Mouse (Mus musculus): Measurements from ENCODE around the gene Ankrd11. TPM values are rescaled to one million over a fixed set of nuclear protein-coding genes. Genes with fewer than 3 reads are reported as not detected.

Ankrd11 gene
- polyA plus RNA-seq, 1 experiment from 2014 or later: 21.2 TPM

DNA sequence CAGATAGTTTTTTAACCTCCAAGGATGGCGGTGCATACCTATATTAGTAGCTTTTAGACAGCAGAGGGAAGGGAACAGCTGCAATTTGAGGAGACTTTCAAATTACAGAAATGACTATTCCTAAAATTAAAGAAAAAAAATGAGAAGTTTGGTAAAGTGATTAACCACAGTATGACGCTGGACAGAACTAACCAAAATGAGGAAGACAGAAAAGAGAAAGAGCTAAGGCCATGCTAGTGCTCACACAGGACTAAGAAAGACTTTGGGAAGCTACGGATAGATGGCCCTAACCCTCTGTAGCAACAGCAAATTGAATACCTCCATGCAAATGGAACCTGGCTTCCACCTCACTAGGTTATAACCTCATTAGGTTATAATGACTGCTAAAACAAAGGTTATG lies 119.1 kb downstream of the Ankrd11 start:
- Histone ChIP-seq H3K4me2 (ENCODE audit: low read depth, low read length) (0 out of 2 replicates have a peak overlapping the region, but pooled peaks have one; percentile 9), H3K4me1 (ENCODE audit: insufficient read depth) (peaks cover 38% of the 10 kb centered on the region), H3K9ac (replicated peaks) (no peak overlapping the region), H3K4me3 (ENCODE audit: low read depth, low read length) (no peak overlapping the region), H3K27me3 (ENCODE audit: insufficient read depth, low read length) (no peaks in the 10 kb centered on the region), H3K27ac (ENCODE audit: low read depth) (peak overlapping the region; percentile 68), H3K36me3 (replicated peaks; ENCODE audit: insufficient read depth, low read length) (no peaks in the 10 kb centered on the region; the same call in 1 of the 2 replicates), H3K9me3 (ENCODE audit: low read length) (no peaks in the 10 kb centered on the region)
- WGBS (ENCODE audit: insufficient replicate concordance): 62% methylated on average over 3 of the region's 3 CpGs
- DNase-seq (no peak), ATAC-seq (no peak)
- TF ChIP-seq CTCF (IDR thresholded peaks at IDR 0.05; ENCODE audit: low read depth): no peak
- TF ChIP-seq EP300 (IDR thresholded peaks at IDR 0.05; ENCODE audit: low read depth): no peak

DNA sequence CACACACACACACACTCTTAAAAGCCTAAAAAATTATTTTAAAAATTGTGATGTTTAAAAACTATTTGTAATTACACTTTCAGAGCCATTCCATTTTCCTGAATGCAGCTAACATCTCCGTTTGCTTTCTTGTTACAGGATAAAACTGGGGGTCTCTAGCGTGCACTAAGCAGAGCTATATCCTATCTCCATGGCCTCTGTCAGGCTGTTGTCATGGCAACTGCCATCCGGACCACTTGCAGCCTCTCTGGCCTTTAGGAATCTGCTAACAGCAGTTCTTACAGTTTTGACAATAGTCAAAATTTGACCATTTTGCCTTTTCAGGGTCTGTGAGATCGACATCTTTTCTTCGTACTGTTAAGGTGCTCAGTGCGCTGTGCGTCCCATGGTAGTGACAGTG lies 121.2 kb downstream of the Ankrd11 start:
- Histone ChIP-seq H3K9ac (replicated peaks) (no peak overlapping the region), H3K27ac (ENCODE audit: low read depth) (no peak overlapping the region), H3K27me3 (ENCODE audit: insufficient read depth, low read length) (no peaks in the 10 kb centered on the region), H3K4me3 (ENCODE audit: low read depth, low read length) (no peak overlapping the region), H3K9me3 (ENCODE audit: low read length) (no peaks in the 10 kb centered on the region), H3K4me2 (ENCODE audit: low read depth, low read length) (no peak overlapping the region), H3K36me3 (replicated peaks; ENCODE audit: insufficient read depth, low read length) (peaks cover 1% of the 10 kb centered on the region), H3K4me1 (ENCODE audit: insufficient read depth) (peaks cover 39% of the 10 kb centered on the region)
- no peak for TF ChIP-seq CTCF (IDR thresholded peaks at IDR 0.05; ENCODE audit: low read depth)
- no peak for TF ChIP-seq EP300 (IDR thresholded peaks at IDR 0.05; ENCODE audit: low read depth)
- DNase-seq: no peak
- ATAC-seq: no peak
- 82% methylated on average over 7 of the region's 7 CpGs for WGBS (ENCODE audit: insufficient replicate concordance)

DNA sequence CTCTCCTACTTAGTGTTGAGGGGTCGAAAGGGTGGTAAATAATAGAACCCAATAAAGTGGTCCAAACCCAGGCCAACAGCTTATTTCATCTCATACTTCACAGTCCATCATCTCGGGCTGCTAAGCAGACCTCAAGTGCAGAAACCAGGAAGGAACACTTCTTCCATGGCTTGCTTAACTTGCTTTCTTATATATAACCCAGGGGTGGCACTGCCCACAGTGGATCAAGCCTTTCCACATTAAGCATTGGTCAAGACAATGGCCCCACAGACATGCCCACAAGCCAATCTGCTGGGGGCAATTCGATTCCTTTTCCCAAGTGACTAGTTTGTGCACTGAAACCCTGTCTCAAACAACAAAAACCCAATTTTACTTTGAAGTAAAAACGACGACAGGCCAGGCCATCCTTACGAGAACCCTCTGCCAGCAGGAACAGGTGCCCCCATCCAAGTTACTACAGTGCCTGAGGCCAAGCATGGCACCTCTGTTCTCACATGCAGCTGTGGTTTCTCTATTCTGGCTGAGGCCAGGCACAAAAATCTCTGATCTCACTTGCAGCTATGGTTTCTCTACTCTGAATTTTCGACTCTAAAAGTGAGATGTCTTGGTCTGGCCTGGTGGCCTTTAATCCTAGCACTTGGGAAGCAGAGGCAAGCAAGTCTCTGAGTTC lies 123.5 kb downstream of the Ankrd11 start:
- ATAC-seq (no peak), DNase-seq (no peak)
- WGBS (ENCODE audit: insufficient replicate concordance): 67% methylated on average over 7 of the region's 7 CpGs
- H3K4me1 ChIP-seq (ENCODE audit: insufficient read depth): peaks cover 24% of the 10 kb centered on the region
- H3K4me3 ChIP-seq (ENCODE audit: low read depth, low read length): no peak overlapping the region
- H3K27ac ChIP-seq (ENCODE audit: low read depth): no peak overlapping the region
- H3K36me3 ChIP-seq (replicated peaks; ENCODE audit: insufficient read depth, low read length): peaks cover 22% of the 10 kb centered on the region
- H3K9ac ChIP-seq (replicated peaks): no peak overlapping the region
- TF ChIP-seq CTCF (IDR thresholded peaks at IDR 0.05; ENCODE audit: low read depth) (no peak), EP300 (IDR thresholded peaks at IDR 0.05; ENCODE audit: low read depth) (no peak)
- H3K9me3 ChIP-seq (ENCODE audit: low read length): no peaks in the 10 kb centered on the region
- H3K4me2 ChIP-seq (ENCODE audit: low read depth, low read length): no peak overlapping the region
- no peaks in the 10 kb centered on the region for H3K27me3 ChIP-seq (ENCODE audit: insufficient read depth, low read length)

DNA sequence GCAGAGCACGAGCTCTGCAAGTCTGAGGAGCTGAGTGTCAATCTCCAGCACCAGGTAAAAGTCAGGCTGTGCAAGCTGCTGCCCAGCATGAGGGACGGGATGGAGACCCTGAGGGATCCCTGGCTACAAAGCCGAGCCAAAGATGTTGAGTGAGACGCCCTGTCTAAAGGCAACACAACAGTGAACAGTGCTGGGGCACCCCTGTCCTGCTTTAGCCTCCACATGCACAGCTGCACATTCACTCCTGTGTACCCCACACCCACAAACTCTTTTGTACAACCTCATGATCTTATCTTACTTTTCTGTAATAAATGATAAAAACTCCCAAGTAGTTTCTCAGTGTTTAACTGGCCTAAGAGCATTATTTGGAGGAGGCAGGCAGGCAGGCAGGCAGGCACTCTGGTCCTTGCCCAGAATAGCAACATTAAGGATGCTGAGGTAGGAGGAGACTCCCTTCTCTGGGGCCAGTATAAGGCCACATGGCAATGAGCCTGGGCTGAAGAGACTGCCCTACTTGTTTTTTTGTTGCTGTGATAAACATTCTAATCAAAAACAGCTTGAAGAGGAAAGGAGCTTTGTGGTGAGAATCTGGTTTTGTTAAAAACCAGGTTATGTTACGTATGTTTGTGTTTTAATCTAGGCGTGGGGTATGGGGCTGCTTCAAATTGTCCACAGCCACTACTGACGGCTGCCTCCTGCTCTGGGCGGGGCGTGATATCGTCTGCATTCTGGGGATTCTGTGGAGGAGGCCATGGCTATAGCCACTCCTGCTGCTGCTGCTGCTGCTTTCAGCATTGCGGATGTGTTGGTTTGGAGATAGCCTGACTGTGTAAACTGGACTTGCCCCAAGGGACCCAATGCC lies 124.3 kb downstream of the Ankrd11 start:
- Histone ChIP-seq H3K4me2 (ENCODE audit: low read depth, low read length) (no peak overlapping the region), H3K4me1 (ENCODE audit: insufficient read depth) (peaks cover 18% of the 10 kb centered on the region), H3K27me3 (ENCODE audit: insufficient read depth, low read length) (no peaks in the 10 kb centered on the region), H3K36me3 (replicated peaks; ENCODE audit: insufficient read depth, low read length) (peaks cover 25% of the 10 kb centered on the region), H3K9ac (replicated peaks) (no peak overlapping the region), H3K9me3 (ENCODE audit: low read length) (no peaks in the 10 kb centered on the region), H3K27ac (ENCODE audit: low read depth) (no peak overlapping the region), H3K4me3 (ENCODE audit: low read depth, low read length) (no peak overlapping the region)
- 45% methylated on average over 11 of the region's 11 CpGs for WGBS (ENCODE audit: insufficient replicate concordance)
- ATAC-seq: no peak
- no peak for DNase-seq
- TF ChIP-seq EP300 (IDR thresholded peaks at IDR 0.05; ENCODE audit: low read depth): no peak
- no peak for TF ChIP-seq CTCF (IDR thresholded peaks at IDR 0.05; ENCODE audit: low read depth)

DNA sequence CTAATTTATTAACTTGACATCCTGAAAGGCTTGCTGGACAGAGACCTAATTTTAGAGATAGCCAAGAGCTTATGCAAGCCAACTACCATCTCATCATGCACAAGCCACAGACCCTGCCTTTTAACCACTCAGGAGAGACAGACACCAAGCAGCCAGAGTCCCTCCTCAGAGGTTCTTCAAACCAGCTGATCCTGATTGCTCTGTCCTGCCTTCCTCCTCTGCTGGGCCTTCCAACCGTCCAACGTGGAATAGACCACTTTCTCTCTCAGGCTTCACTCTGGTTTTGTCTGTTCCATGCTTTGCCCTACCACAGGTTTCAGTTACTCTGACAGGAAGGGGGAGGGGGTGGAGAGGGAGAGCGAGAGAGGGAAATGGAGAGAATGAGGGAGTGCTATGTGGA lies 125.3 kb downstream of the Ankrd11 start:
- Histone ChIP-seq H3K4me3 (ENCODE audit: low read depth, low read length) (no peak overlapping the region), H3K4me1 (ENCODE audit: insufficient read depth) (peaks cover 18% of the 10 kb centered on the region), H3K27me3 (ENCODE audit: insufficient read depth, low read length) (no peaks in the 10 kb centered on the region), H3K9me3 (ENCODE audit: low read length) (no peaks in the 10 kb centered on the region), H3K27ac (ENCODE audit: low read depth) (no peak overlapping the region), H3K4me2 (ENCODE audit: low read depth, low read length) (no peak overlapping the region), H3K9ac (replicated peaks) (no peak overlapping the region), H3K36me3 (replicated peaks; ENCODE audit: insufficient read depth, low read length) (peaks cover 32% of the 10 kb centered on the region)
- ATAC-seq (no peak), DNase-seq (no peak)
- 34% methylated on average over 3 of the region's 3 CpGs for WGBS (ENCODE audit: insufficient replicate concordance)
- TF ChIP-seq CTCF (IDR thresholded peaks at IDR 0.05; ENCODE audit: low read depth) (no peak), EP300 (IDR thresholded peaks at IDR 0.05; ENCODE audit: low read depth) (no peak)

DNA sequence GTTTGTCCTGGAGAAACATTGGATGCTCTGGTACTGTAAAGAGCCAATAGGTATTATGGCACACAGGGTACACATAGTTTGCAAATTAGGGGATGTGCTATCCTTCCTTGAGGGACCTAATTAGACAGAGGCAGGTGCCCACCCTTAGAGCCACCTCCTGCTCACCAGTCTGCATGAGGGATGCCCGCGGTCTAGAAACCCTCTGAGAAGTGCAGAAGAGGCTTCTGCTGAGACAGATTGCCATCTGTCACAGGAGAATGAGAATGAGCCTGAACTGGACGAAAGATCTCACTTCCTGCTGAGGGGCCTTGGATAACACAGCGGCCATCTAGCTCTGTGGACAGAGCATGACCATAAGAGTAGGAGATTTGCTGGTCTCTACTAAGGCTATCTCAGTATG lies 129.2 kb downstream of the Ankrd11 start:
- Histone ChIP-seq H3K9ac (replicated peaks) (no peak overlapping the region), H3K36me3 (replicated peaks; ENCODE audit: insufficient read depth, low read length) (peaks cover 40% of the 10 kb centered on the region), H3K4me3 (ENCODE audit: low read depth, low read length) (no peak overlapping the region), H3K4me2 (ENCODE audit: low read depth, low read length) (no peak overlapping the region), H3K27ac (ENCODE audit: low read depth) (no peak overlapping the region), H3K4me1 (ENCODE audit: insufficient read depth) (peaks cover 5% of the 10 kb centered on the region), H3K27me3 (ENCODE audit: insufficient read depth, low read length) (no peaks in the 10 kb centered on the region), H3K9me3 (ENCODE audit: low read length) (no peaks in the 10 kb centered on the region)
- WGBS (ENCODE audit: insufficient replicate concordance): 82% methylated on average over 4 of the region's 4 CpGs
- DNase-seq: no peak
- TF ChIP-seq CTCF (IDR thresholded peaks at IDR 0.05; ENCODE audit: low read depth) (no peak), EP300 (IDR thresholded peaks at IDR 0.05; ENCODE audit: low read depth) (no peak)
- ATAC-seq: no peak
